Mouse (Mus musculus) liver, postnatal 0 days (tissue): ENCODE measurements around the gene Grid2ip. TPM values are rescaled to one million over a fixed set of nuclear protein-coding genes. Genes with fewer than 3 reads are reported as not detected.

Experiments used
- ATAC-seq: fragments of 200-750 bp; cut with Nextera tagmentation; 2 replicates; pipeline ENCODE4 v1.8.0; 2017; ENCODE audit warnings: mild to moderate bottlenecking, moderate library complexity
- DNase-seq: peaks from one replicate; pipeline ENCODE4 v3.0.0-alpha.2; 2016
- H3K27ac ChIP-seq: fragments of 300-500 bp; sonication (generic); 2 replicates; pipeline ENCODE4 v1.5.1; 2014; ENCODE audit warnings: antibody characterized with exemption, moderate library complexity, mild to moderate bottlenecking, low read depth
- H3K27me3 ChIP-seq: fragments of 300-500 bp; sonication (generic); 2 replicates; pipeline ENCODE4 v1.6.1; 2014; ENCODE audit warnings: low read length, control low read depth, mixed read lengths; ENCODE audit not compliant: insufficient read depth
- H3K36me3 ChIP-seq: fragments of 300-500 bp; sonication (generic); replicated peaks from 2 replicates; pipeline ENCODE4 v1.6.1; 2014; ENCODE audit warnings: mild to moderate bottlenecking, control low read depth, low read length, moderate library complexity, mixed read lengths; ENCODE audit not compliant: insufficient read depth
- H3K4me1 ChIP-seq: fragments of 300-500 bp; sonication (generic); 2 replicates; pipeline ENCODE4 v1.6.1; 2014; ENCODE audit warnings: antibody characterized with exemption, mild to moderate bottlenecking, control low read depth; ENCODE audit not compliant: insufficient read depth
- H3K4me2 ChIP-seq: fragments of 300-500 bp; sonication (generic); 2 replicates; pipeline ENCODE4 v1.6.1; 2014; ENCODE audit warnings: low read depth, mild to moderate bottlenecking, low read length, moderate library complexity, mixed read lengths
- H3K4me3 ChIP-seq: fragments of 300-500 bp; sonication (generic); 2 replicates; pipeline ENCODE4 v1.5.1; 2014; ENCODE audit warnings: low read depth, low read length
- H3K9ac ChIP-seq: fragments of 300-500 bp; sonication (generic); replicated peaks from 2 replicates; pipeline ENCODE4 v1.6.1; 2014; ENCODE audit warnings: mild to moderate bottlenecking, moderate library complexity
- H3K9me3 ChIP-seq: fragments of 300-500 bp; sonication (generic); 2 replicates; pipeline ENCODE4 v1.6.1; 2016; ENCODE audit warnings: mild to moderate bottlenecking, control low read depth, low read length, mixed read lengths
- CTCF ChIP-seq: sonication (generic); IDR thresholded peaks from 2 replicates; pipeline ENCODE4 v1.5.1; 2016; ENCODE audit warnings: antibody characterized with exemption, low read depth
- EP300 ChIP-seq: IDR thresholded peaks from 2 replicates; pipeline ENCODE4 v1.6.1; 2016; ENCODE audit warnings: antibody characterized with exemption, low read depth, mild to moderate bottlenecking
- WGBS: fragments of 180-500 bp; shearing (Covaris S2); extraction: QIAGEN DNeasy Blood & Tissue Kit; methylation state at CpG from one replicate; pipeline ENCODE4 v1.1.7; 2014; ENCODE audit not compliant: insufficient replicate concordance; 5-methylcytosine and 5-hydroxymethylcytosine counted together
- polyA plus RNA-seq: library from polyadenylated mRNA; unstranded; fragments of >200 nt; fragmentation: Nextera tagmentation; extraction: Ambion mirVana; gene quantifications from 2 replicates; pipeline ENCODE4 v1.2.1, GENCODE M21; 2015

The Grid2ip gene
- polyA plus RNA-seq, 1 experiment from 2014 or later, result not detected

DNA sequence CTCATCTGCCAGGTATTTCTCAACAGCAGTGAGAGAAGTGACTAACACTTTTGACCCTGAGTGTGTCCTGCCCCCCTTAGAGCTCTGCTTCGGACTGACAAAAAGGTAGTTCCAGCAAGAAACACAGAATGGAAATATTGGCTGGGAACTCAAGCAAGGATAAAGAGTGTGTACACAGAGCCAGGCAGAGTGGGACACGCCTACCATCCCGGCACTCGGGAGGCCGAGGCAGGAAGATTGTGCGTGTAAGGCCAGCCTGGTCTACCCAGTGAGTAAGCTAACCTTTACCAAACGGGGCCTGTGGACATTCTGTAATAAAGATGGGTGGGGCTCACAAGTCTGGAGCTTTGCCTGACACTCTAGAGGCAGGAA, 22.1 kb upstream of the Grid2ip start:
- DNase-seq, result no peak
- Histone ChIP-seq H3K36me3 (no peaks in the 10 kb centered on the region), H3K4me2 (no peak overlapping the region), H3K27me3 (no peaks in the 10 kb centered on the region), H3K4me3 (no peak overlapping the region), H3K9ac (no peak overlapping the region), H3K27ac (no peak overlapping the region), H3K9me3 (no peaks in the 10 kb centered on the region), H3K4me1 (no peaks in the 10 kb centered on the region; the same call in 1 of the 2 replicates)
- WGBS, result 69% methylated on average over 7 of the region's 7 CpGs
- no peak for ATAC-seq
- no peak for TF ChIP-seq EP300
- no peak for TF ChIP-seq CTCF

- 60% methylated on average over 6 of the region's 6 CpGs for WGBS
- no peaks in the 10 kb centered on the region for H3K4me1 ChIP-seq
- H3K27me3 ChIP-seq, result no peaks in the 10 kb centered on the region
- H3K4me3 ChIP-seq, result no peak overlapping the region
- H3K4me2 ChIP-seq, result no peak overlapping the region
- H3K36me3 ChIP-seq, result no peaks in the 10 kb centered on the region
- H3K27ac ChIP-seq, result no peak overlapping the region
- no peak for ATAC-seq
- no peaks in the 10 kb centered on the region for H3K9me3 ChIP-seq
- peak; percentile 48 for TF ChIP-seq CTCF
- no peak for TF ChIP-seq EP300
- no peak for DNase-seq
- no peak overlapping the region for H3K9ac ChIP-seq
These were observed 20.6 kb upstream of the Grid2ip start for GRCm38 (mm10) chr5:143336559-143336958.

DNA sequence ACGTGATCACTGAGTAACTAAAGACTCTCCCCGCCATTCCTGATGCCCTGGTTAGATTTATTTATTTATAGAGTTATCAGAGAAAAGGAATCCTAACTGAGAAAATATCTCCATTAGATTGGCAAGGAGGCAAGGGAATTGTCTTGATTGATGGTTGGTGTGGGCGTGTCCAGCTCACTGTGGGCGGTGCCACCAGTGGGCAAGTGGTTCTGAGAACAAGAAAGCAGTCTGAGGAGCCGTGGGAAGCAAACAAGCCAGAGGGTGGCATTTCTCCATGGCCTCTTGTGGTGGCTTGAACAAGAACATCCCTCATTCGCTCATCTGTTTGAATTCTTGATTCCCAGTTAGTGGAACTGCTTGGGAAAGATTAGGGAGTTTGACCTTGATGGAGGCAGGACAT, 17.5 kb upstream of the Grid2ip start:
- DNase-seq (no peak), ATAC-seq (no peak)
- H3K27me3 ChIP-seq, result no peaks in the 10 kb centered on the region
- no peaks in the 10 kb centered on the region for H3K36me3 ChIP-seq
- H3K27ac ChIP-seq, result no peak overlapping the region
- no peaks in the 10 kb centered on the region for H3K4me1 ChIP-seq
- H3K9me3 ChIP-seq, result no peaks in the 10 kb centered on the region
- H3K4me2 ChIP-seq, result no peak overlapping the region
- no peak for TF ChIP-seq EP300
- TF ChIP-seq CTCF, result no peak
- 50% methylated on average over 6 of the region's 6 CpGs for WGBS
- no peak overlapping the region for H3K9ac ChIP-seq
- H3K4me3 ChIP-seq, result no peak overlapping the region

GRCm38 (mm10) chr5:143346367-143346766, 10.8 kb upstream of the Grid2ip start:
- Histone ChIP-seq H3K9me3 (peaks cover 9% of the 10 kb centered on the region; the same call in 1 of the 2 replicates), H3K27ac (no peak overlapping the region), H3K4me1 (no peaks in the 10 kb centered on the region), H3K4me2 (no peak overlapping the region), H3K36me3 (no peaks in the 10 kb centered on the region), H3K27me3 (no peaks in the 10 kb centered on the region), H3K4me3 (no peak overlapping the region), H3K9ac (no peak overlapping the region)
- TF ChIP-seq CTCF (no peak), EP300 (no peak)
- no peak for DNase-seq
- 70% methylated on average over 8 of the region's 8 CpGs for WGBS
- ATAC-seq, result no peak

- no peak overlapping the region for H3K4me3 ChIP-seq
- H3K36me3 ChIP-seq, result no peaks in the 10 kb centered on the region
- 36% methylated on average over 5 of the region's 5 CpGs for WGBS
- DNase-seq (no peak), ATAC-seq (no peak)
- no peaks in the 10 kb centered on the region for H3K4me1 ChIP-seq
- H3K4me2 ChIP-seq, result no peak overlapping the region
- H3K27ac ChIP-seq, result no peak overlapping the region
- no peaks in the 10 kb centered on the region for H3K9me3 ChIP-seq
- no peak overlapping the region for H3K9ac ChIP-seq
- peaks cover 28% of the 10 kb centered on the region for H3K27me3 ChIP-seq
- no peak for TF ChIP-seq EP300
- TF ChIP-seq CTCF, result no peak
These were observed 1.1 kb upstream of the Grid2ip start for GRCm38 (mm10) chr5:143356017-143356416.

DNA sequence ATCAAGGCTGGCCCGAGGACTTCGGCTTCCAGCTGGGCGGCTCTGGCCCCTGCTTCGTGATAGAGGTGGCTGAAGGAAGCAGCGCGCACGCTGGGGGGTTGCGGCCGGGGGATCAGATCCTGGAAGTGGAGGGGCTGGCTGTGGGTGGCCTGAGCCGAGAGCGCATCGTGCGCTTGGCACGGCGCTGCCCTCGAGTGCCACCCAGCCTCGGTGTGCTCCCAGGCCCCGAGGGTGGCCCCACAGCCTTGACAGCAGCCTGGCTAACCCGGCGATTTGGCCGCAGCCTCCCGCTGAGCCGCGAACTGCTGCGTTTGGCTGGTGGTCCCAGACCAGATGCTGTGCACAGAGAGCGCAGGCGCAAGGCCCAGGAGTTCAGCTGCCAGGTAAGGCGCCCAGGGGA, 426 bp downstream of the Grid2ip start:
- Histone ChIP-seq H3K4me2 (no peak overlapping the region), H3K27me3 (peaks cover 31% of the 10 kb centered on the region), H3K9ac (no peak overlapping the region), H3K4me3 (no peak overlapping the region), H3K36me3 (no peaks in the 10 kb centered on the region), H3K4me1 (no peaks in the 10 kb centered on the region), H3K9me3 (no peaks in the 10 kb centered on the region), H3K27ac (no peak overlapping the region)
- WGBS, result 8% methylated on average over 28 of the region's 28 CpGs
- no peak for ATAC-seq
- TF ChIP-seq EP300 (no peak), CTCF (no peak)
- no peak for DNase-seq

- peaks cover 48% of the 10 kb centered on the region for H3K27me3 ChIP-seq
- ATAC-seq, result no peak
- TF ChIP-seq CTCF, result no peak
- 32% methylated on average over 7 of the region's 7 CpGs for WGBS
- no peak overlapping the region for H3K9ac ChIP-seq
- H3K27ac ChIP-seq, result no peak overlapping the region
- no peaks in the 10 kb centered on the region for H3K36me3 ChIP-seq
- no peaks in the 10 kb centered on the region for H3K9me3 ChIP-seq
- peaks cover 7% of the 10 kb centered on the region; the same call in 1 of the 2 replicates for H3K4me1 ChIP-seq
- H3K4me2 ChIP-seq, result no peak overlapping the region
- no peak overlapping the region for H3K4me3 ChIP-seq
- DNase-seq, result no peak
These were observed 2.1 kb downstream of the Grid2ip start for GRCm38 (mm10) chr5:143359263-143359662.
